Mouse (Mus musculus) bone marrow macrophage, adult 2 months (primary cell): Measurements from ENCODE around the gene Rpl37a.

Experiments
- CTCF ChIP-seq: IDR thresholded peaks from 2 replicates; pipeline ENCODE4 v1.5.1; 2012; ENCODE audit warnings: low read depth, mild to moderate bottlenecking, low read length, moderate library complexity
- POLR2A ChIP-seq: IDR thresholded peaks from 2 replicates; pipeline ENCODE4 v1.6.1; 2012; ENCODE audit warnings: mild to moderate bottlenecking, low read depth, low read length, borderline replicate concordance

GRCm38 (mm10) chr1:72746382-72746781 lies 35.3 kb downstream of the Rpl37a start:
- TF ChIP-seq POLR2A = no peak
- no peak for TF ChIP-seq CTCF
